ENCODE assay signal across 32 mouse cellular contexts in the genomic region with DNA sequence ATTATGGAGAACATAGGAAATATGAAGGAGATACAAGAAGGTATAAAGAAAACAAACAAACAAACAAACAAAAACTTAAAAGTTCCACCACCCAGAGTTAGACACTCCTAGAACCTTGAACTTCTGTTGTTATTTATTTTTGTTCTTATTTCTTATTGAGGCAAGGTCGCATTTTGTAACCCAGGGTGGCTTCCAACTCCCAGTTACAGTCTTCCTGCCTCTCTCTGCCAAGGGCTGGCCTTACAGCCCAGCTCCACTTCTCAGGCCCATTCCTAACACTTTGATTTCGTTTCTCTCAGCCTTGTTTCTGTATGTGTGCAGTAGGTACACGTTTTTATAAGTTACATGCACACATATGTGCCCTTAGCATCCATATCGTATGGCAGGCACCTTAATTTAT.
"Had no signal": no experiment of that assay in that cellular context is flagged by ENCODE, and none has a peak within 500 bp of the region (broad histone marks: within the 10 kb centered on the region; RNA-seq: fewer than 3 reads in every experiment).

No protein-coding gene starts in this region.

- H3K36me3 ChIP-seq: limb, embryonic 10.5 days; limb, embryonic 12.5 days; limb, embryonic 13.5 days; limb, embryonic 15.5 days; liver, embryonic 13.5 days; liver, embryonic 15.5 days; lung, embryonic 15.5 days; midbrain, embryonic 10.5 days; midbrain, embryonic 12.5 days; midbrain, embryonic 13.5 days; midbrain, embryonic 15.5 days; neural tube, embryonic 12.5 days; neural tube, embryonic 13.5 days had no signal

- H3K9ac ChIP-seq: limb, embryonic 12.5 days; limb, embryonic 13.5 days; limb, embryonic 15.5 days; liver, embryonic 13.5 days; liver, embryonic 14.5 days; liver, embryonic 15.5 days; liver, postnatal 0 days; lung, embryonic 14.5 days; lung, embryonic 15.5 days; midbrain, embryonic 12.5 days; midbrain, embryonic 13.5 days; midbrain, embryonic 15.5 days; neural tube, embryonic 12.5 days; neural tube, embryonic 13.5 days had no signal

- H3K27ac ChIP-seq: limb, embryonic 10.5 days; limb, embryonic 12.5 days; limb, embryonic 13.5 days; limb, embryonic 15.5 days; liver, embryonic 13.5 days; liver, embryonic 14.5 days; liver, embryonic 15.5 days; lung, embryonic 15.5 days; macrophage; midbrain, embryonic 10.5 days; midbrain, embryonic 12.5 days; midbrain, embryonic 13.5 days; midbrain, embryonic 15.5 days; neural tube, embryonic 12.5 days; neural tube, embryonic 13.5 days had no signal

- ATAC-seq: liver, postnatal 0 days; lung, postnatal 0 days; midbrain, embryonic 13.5 days; midbrain, embryonic 15.5 days; midbrain, embryonic 16.5 days had no signal

- H3K4me1 ChIP-seq: limb, embryonic 10.5 days; limb, embryonic 12.5 days; limb, embryonic 13.5 days; limb, embryonic 15.5 days; liver, embryonic 13.5 days; liver, embryonic 15.5 days; lung, embryonic 15.5 days; midbrain, embryonic 10.5 days; midbrain, embryonic 12.5 days; midbrain, embryonic 13.5 days; midbrain, embryonic 15.5 days; neural tube, embryonic 12.5 days; neural tube, embryonic 13.5 days had no signal

- H3K4me3 ChIP-seq: limb, embryonic 10.5 days; limb, embryonic 12.5 days; limb, embryonic 13.5 days; limb, embryonic 15.5 days; liver, embryonic 13.5 days; liver, embryonic 15.5 days; lung, embryonic 15.5 days; megakaryocyte, embryonic 14.5 days; midbrain, embryonic 10.5 days; midbrain, embryonic 12.5 days; midbrain, embryonic 13.5 days; midbrain, embryonic 15.5 days; myocyte; neural tube, embryonic 12.5 days; neural tube, embryonic 13.5 days had no signal

- H3K9me3 ChIP-seq: limb, embryonic 10.5 days; limb, embryonic 12.5 days; limb, embryonic 13.5 days; limb, embryonic 15.5 days; liver, embryonic 13.5 days; liver, embryonic 15.5 days; lung, embryonic 15.5 days; megakaryocyte, embryonic 14.5 days; midbrain, embryonic 10.5 days; midbrain, embryonic 12.5 days; midbrain, embryonic 13.5 days; midbrain, embryonic 15.5 days; neural tube, embryonic 12.5 days; neural tube, embryonic 13.5 days had no signal

- H3K27me3 ChIP-seq: limb, embryonic 13.5 days; limb, embryonic 15.5 days; liver, embryonic 13.5 days; liver, embryonic 15.5 days; lung, embryonic 15.5 days; midbrain, embryonic 12.5 days; midbrain, embryonic 13.5 days; midbrain, embryonic 15.5 days; neural tube, embryonic 12.5 days; neural tube, embryonic 13.5 days had no signal

- H3K4me2 ChIP-seq: limb, embryonic 12.5 days; limb, embryonic 13.5 days; limb, embryonic 15.5 days; liver, embryonic 11.5 days; liver, embryonic 13.5 days; liver, embryonic 15.5 days; lung, embryonic 14.5 days; lung, embryonic 15.5 days; midbrain, embryonic 11.5 days; midbrain, embryonic 12.5 days; midbrain, embryonic 13.5 days; midbrain, embryonic 15.5 days; neural tube, embryonic 12.5 days; neural tube, embryonic 13.5 days had no signal

- DNase-seq: left cerebral cortex, postnatal 4 days; liver; liver, embryonic 13.5 days; liver, postnatal 0 days; lung, adult 18-20 months; lung, adult 2 months; lung, embryonic 14.5 days; lung, postnatal 10 days; lung, postnatal 14 days; lung, postnatal 36 days; lung, postnatal 4 days; midbrain, embryonic 14.5 days had no signal
